Mouse (Mus musculus): ENCODE data around the gene Dennd1a. TPM values are rescaled to one million over a fixed set of nuclear protein-coding genes. Genes with fewer than 3 reads are reported as not detected.

Dennd1a gene
- polyA plus RNA-seq, 1 experiment from 2014 or later = 14.4 TPM

DNA sequence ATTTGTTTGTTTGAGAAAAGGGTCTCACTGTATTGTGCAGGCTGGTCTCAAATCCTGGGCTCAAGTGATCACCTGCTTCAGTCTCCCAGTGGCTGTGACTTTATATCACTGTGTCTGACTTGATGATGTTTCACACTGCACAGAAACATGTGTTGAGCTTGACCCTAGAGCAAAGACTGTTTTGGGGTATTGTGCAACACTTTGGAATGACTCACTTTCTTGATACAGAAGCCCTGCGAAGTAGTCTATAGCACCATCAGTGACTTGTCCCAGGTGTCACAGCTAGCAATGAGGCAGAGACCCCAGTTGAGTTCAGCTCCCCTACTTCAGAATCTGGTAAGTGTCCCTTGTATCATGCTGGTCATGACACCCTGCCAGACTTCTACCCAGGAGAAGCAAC is 429.7 kb downstream of the Dennd1a start:
- Histone ChIP-seq H3K27ac (no peak overlapping the region), H3K4me2 (no peak overlapping the region), H3K36me3 (no peaks in the 10 kb centered on the region), H3K9ac (no peak overlapping the region), H3K9me3 (no peaks in the 10 kb centered on the region), H3K4me1 (replicated peaks) (no peaks in the 10 kb centered on the region), H3K27me3 (no peaks in the 10 kb centered on the region), H3K4me3 (no peak overlapping the region)
- WGBS = 100% methylated on average over 1 of the region's 1 CpGs
- ATAC-seq (ENCODE audit: low FRiP score) = no peak

DNA sequence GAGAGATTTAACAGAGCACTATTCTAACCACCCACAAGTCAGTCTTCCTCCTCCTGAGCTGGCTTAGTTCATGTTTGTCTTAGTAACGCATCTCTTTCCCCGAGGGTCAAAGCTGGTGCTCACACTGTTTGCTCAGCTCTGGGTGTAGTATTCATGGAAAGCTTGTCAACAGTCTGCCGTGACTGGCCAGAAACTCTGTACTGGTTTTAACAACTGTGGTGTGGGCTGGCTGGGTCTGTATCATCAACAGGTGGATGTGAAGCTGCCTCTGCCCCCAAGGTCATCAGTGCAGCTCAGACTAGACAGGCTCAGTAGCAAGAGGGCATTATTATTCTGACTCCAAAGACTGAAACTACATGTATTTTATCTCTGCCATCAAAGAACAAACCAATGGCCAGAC is 430.2 kb downstream of the Dennd1a start:
- Histone ChIP-seq H3K36me3 (no peaks in the 10 kb centered on the region), H3K4me1 (replicated peaks) (no peaks in the 10 kb centered on the region), H3K4me2 (no peak overlapping the region), H3K4me3 (no peak overlapping the region), H3K9ac (no peak overlapping the region), H3K27ac (no peak overlapping the region), H3K9me3 (no peaks in the 10 kb centered on the region), H3K27me3 (no peaks in the 10 kb centered on the region)
- ATAC-seq (ENCODE audit: low FRiP score) = no peak
- 87% methylated on average over 3 of the region's 3 CpGs for WGBS

DNA sequence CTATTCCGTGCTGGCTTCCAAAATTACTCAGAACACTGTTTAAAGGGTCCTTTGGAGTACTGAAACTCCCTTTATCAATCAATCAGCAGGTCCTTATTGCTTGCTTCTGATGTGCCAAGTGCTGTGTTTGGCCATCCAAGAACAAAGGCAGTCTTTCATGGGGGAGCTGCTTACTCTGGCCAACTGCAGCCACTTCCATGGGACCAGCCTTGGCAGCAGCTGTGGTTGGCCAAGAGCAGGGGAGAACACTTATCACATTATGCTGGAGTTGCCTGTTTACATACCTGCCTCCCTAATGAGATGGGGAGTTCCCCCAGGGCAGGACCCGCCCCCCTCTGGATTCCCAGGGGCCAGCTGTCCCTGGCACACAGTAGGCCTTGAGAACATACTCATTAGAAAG is 432.0 kb downstream of the Dennd1a start:
- Histone ChIP-seq H3K9ac (no peak overlapping the region), H3K36me3 (no peaks in the 10 kb centered on the region), H3K4me1 (replicated peaks) (peaks cover 9% of the 10 kb centered on the region), H3K27ac (no peak overlapping the region), H3K4me3 (no peak overlapping the region), H3K27me3 (no peaks in the 10 kb centered on the region), H3K4me2 (no peak overlapping the region), H3K9me3 (no peaks in the 10 kb centered on the region)
- no peak for ATAC-seq (ENCODE audit: low FRiP score)
- WGBS = 65% methylated on average over 2 of the region's 2 CpGs

DNA sequence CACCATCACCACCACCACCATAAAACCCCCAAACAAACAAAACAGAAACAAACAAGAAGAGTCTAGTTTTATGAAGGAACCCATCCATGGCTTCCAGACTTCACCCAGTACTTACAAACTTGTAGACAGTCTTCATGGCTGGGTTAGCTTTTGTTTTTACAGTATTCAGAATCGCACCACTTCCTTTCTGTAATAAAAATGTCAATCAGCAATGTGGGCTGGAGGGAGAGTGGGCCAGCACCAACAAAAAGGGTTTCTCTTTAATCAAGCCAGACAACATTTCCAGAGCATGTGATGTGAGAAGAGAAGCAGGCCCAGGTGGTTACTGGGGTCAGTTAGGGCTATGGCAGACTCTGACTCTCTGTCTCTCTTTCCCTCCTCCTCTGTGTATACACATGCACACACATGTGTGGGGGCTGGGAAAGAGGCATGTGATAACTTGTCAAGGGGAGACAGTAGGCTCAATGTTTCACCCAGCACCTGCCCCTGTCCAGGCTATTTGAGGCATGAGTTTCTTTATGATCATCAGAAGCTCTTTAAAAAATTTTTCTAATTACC is 433.2 kb downstream of the Dennd1a start:
- Histone ChIP-seq H3K4me3 (no peak overlapping the region), H3K9me3 (no peaks in the 10 kb centered on the region), H3K27me3 (no peaks in the 10 kb centered on the region), H3K36me3 (no peaks in the 10 kb centered on the region), H3K4me2 (no peak overlapping the region), H3K4me1 (replicated peaks) (peaks cover 9% of the 10 kb centered on the region), H3K9ac (no peak overlapping the region), H3K27ac (no peak overlapping the region)
- 78% methylated on average over 1 of the region's 1 CpGs for WGBS
- ATAC-seq (ENCODE audit: low FRiP score) = no peak

DNA sequence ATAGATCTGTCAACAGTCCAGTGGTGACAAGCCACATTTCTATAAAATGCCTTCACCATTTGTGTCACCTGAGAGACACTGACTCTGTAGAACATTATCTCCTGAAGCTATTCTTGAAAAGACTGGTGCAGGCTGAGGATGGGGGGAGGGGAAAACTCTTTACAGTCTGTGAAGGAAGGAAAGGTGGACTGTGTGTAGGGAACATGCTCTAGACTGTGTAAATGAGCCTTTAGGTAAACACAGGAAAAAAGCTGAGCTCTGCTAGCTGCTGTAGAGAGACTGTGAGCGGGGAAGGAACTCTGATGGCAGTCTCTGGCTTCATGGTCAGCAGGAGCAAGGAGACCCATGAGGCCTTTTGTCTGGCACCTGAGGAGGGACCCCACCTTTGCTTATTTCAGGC is 436.6 kb downstream of the Dennd1a start:
- Histone ChIP-seq H3K4me1 (replicated peaks) (peaks cover 9% of the 10 kb centered on the region), H3K27ac (0 out of 2 replicates have a peak overlapping the region, but pooled peaks have one; percentile 45), H3K4me2 (no peak overlapping the region), H3K4me3 (no peak overlapping the region), H3K36me3 (no peaks in the 10 kb centered on the region), H3K27me3 (no peaks in the 10 kb centered on the region), H3K9ac (no peak overlapping the region), H3K9me3 (no peaks in the 10 kb centered on the region)
- WGBS = 96% methylated on average over 1 of the region's 1 CpGs
- ATAC-seq (ENCODE audit: low FRiP score) = no peak

DNA sequence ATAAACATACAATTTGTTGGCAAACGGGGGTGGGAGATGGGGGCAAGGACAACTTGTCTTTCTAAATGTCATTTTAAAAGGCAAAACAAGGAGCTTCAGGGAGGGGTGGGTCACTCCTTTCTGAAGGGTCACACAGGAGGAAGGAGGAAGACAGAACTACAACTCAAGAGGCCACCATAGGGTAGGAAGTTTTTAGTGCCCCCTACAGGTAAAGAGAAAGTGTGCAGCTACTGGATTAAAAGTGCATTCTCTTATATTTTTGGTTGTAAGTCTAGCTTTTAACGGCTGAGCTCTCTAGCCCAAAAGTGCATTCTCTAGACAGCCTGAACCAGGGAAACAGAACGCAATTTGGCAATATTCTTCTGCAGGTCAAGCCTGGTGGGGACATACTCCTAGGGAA is 437.8 kb downstream of the Dennd1a start:
- 79% methylated on average over 3 of the region's 3 CpGs for WGBS
- ATAC-seq (ENCODE audit: low FRiP score) = no peak

DNA sequence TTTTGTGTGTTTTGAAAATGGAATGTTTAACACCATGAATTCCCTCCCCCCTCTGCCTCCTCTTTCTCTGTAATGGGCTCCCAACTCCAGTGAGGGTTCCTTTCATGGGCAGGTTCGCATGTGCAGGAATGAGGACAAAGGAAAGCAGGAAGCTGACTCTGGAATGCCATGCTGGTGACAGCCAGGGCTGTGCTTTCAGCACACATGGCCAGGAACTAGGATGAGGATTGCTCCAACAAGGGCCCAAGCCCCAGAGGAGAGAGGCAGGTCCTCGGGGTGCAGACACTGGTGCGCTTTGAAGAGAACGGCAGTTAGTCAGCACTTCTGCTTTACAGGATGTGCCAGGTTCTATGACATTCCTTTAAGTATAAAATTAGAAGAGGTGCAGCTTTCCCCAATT is 444.5 kb downstream of the Dennd1a start:
- H3K27me3 ChIP-seq = no peaks in the 10 kb centered on the region
- peak; percentile 62; the same call in 1 of the 2 replicates for ATAC-seq (ENCODE audit: low FRiP score)
- no peaks in the 10 kb centered on the region for H3K36me3 ChIP-seq
- WGBS = 26% methylated on average over 4 of the region's 4 CpGs
- no peaks in the 10 kb centered on the region for H3K9me3 ChIP-seq
- peaks cover 15% of the 10 kb centered on the region for H3K4me1 ChIP-seq (replicated peaks)
- no peak overlapping the region for H3K4me3 ChIP-seq
- H3K9ac ChIP-seq = peak overlapping the region; percentile 60
- peak overlapping the region; percentile 86 for H3K27ac ChIP-seq
- no peak overlapping the region for H3K4me2 ChIP-seq

More for the DNA sequence above, 437.8 kb downstream of the Dennd1a start:
- Histone ChIP-seq H3K4me1 (replicated peaks) (peaks cover 9% of the 10 kb centered on the region), H3K27me3 (no peaks in the 10 kb centered on the region), H3K4me2 (no peak overlapping the region), H3K9me3 (no peaks in the 10 kb centered on the region), H3K4me3 (no peak overlapping the region), H3K36me3 (no peaks in the 10 kb centered on the region), H3K27ac (no peak overlapping the region; the same call in 1 of the 2 replicates), H3K9ac (no peak overlapping the region)

DNA sequence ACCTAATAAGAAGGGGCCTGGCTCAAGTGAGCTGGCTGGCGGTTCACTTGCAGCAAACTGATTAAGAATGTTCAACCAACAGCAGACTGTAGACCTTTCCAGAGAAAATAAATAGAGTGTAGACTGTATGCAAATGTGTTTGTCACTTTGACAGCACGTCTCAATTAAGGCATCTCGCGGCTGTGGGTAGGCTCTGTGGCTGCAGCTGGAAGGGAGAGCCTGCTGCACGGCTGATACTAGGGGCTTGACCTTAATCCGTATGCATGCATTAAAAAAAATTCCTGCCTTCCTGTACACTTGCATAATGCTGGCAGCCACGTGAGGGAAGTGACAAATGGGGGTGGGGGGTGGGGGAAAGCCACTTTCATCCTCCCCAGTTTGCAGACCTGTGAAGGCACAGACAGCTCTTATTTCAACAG is 445.0 kb downstream of the Dennd1a start:
- Histone ChIP-seq H3K4me2 (no peak overlapping the region), H3K9ac (peak overlapping the region; percentile 46), H3K27me3 (no peaks in the 10 kb centered on the region), H3K9me3 (no peaks in the 10 kb centered on the region), H3K36me3 (0 out of 2 replicates have a peak, but pooled peaks cover 5% of the 10 kb centered on the region), H3K4me1 (replicated peaks) (peaks cover 15% of the 10 kb centered on the region), H3K4me3 (no peak overlapping the region), H3K27ac (peak overlapping the region; percentile 86)
- peak; percentile 83 for ATAC-seq (ENCODE audit: low FRiP score)
- WGBS = 1% methylated on average over 7 of the region's 7 CpGs

DNA sequence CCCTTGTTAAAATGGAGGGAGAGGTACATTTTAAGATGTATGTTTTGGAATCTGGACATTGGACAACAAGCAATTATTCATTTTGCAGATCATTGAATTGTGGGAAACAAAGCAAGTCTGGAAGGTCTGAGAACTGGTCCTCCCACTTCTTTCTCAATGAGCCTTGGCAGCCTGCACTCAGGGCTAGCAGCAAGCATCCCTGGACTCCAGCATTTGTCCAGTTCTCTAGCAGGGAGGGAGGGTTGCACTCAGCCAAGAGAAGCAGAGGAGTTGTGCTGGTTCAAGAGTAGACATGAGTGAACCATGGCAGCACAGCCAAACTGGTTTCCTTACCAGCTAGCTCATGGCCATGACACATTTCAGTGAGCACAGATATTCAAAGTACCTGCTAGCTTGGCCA is 447.3 kb downstream of the Dennd1a start:
- Histone ChIP-seq H3K9ac (no peak overlapping the region), H3K9me3 (no peaks in the 10 kb centered on the region)

DNA sequence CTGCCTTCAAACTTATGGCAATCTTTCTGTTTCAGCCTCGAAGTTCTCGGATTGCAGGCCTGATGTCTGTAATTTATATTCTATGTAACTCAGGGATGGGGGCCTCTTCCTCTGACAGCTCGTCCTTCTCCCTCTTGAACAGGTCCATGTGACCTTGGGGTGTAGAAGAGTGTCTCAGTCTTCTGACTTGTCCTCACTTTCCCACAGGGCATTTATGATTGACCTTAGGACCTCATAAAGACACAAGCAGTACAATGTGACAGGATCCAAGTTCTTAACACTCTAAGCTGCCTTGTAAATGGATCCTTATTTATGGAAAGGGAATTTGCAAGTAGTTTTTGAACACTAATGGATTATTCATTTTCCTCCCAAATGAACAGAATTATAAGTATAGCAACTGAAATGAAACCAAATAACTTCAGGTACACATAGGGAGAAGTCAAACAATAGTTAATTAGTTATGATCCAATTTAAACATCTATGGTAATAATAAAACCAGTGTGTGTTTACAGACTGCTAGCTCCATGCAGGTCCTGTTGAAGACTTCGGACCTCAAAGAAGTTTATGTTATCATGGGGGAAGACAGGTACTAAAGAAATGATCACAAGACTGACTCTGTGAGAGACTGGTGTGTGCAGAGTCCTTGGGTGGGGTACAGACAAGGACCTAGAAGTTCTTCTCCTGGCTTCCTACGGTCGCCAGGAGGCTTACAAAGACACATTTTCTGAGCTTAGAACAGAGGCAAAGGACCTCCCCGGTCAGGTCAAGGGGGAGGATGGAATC is 448.8 kb downstream of the Dennd1a start:
- Histone ChIP-seq H3K4me3 (no peak overlapping the region), H3K4me1 (replicated peaks) (peaks cover 15% of the 10 kb centered on the region), H3K9ac (no peak overlapping the region), H3K27ac (no peak overlapping the region), H3K4me2 (no peak overlapping the region), H3K27me3 (no peaks in the 10 kb centered on the region), H3K9me3 (no peaks in the 10 kb centered on the region), H3K36me3 (0 out of 2 replicates have a peak, but pooled peaks cover 5% of the 10 kb centered on the region)
- no peak for ATAC-seq (ENCODE audit: low FRiP score)
- WGBS = 88% methylated on average over 7 of the region's 7 CpGs

More for the DNA sequence above, 447.3 kb downstream of the Dennd1a start:
- no peak overlapping the region for H3K27ac ChIP-seq
- no peak overlapping the region for H3K4me3 ChIP-seq
- peaks cover 15% of the 10 kb centered on the region for H3K4me1 ChIP-seq (replicated peaks)
- no peak for ATAC-seq (ENCODE audit: low FRiP score)
- no peaks in the 10 kb centered on the region for H3K27me3 ChIP-seq
- H3K4me2 ChIP-seq = no peak overlapping the region
- H3K36me3 ChIP-seq = 0 out of 2 replicates have a peak, but pooled peaks cover 5% of the 10 kb centered on the region

DNA sequence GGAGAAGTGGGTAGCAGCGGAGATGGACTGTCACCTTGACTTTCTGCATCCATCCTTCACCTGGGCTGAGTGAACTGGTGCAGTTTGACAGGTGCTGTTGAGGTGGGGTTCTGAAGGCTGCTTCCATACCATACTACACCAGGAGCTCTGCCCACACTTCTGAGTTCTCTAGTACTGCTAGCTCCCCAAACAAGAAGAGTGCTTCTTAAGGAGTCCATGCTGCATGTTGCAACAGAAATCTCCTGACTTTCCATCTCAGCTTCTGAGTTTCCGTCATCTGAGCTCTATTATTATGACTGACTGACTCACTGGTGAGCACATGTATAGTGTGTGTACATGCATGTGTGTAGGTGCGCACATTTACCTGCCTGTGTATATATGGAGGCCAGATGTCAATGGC is 449.6 kb downstream of the Dennd1a start:
- peaks cover 12% of the 10 kb centered on the region for H3K4me1 ChIP-seq (replicated peaks)
- ATAC-seq (ENCODE audit: low FRiP score) = no peak

DNA sequence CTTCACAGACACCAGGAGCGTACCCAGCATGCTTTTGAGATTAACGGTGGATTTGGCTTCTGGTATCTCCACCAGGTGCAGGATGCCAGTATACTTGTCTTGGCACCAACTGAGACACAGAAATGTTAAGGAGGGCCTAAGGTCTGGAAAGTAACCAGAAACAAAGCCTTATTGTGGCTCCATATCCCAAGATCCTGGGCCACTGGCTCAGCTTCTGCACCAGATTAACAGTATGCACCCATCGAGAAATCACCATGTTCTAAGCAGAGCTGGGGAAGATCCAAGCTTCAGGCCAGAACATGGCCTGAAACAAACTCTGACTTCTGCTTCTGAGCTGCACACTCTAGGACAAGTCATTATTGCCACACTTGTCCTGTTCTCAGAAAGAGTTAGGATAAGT is 450.3 kb downstream of the Dennd1a start:
- 0 out of 2 replicates have a peak, but pooled peaks cover 5% of the 10 kb centered on the region for H3K36me3 ChIP-seq
- H3K4me1 ChIP-seq (replicated peaks) = peaks cover 11% of the 10 kb centered on the region
- no peak overlapping the region for H3K27ac ChIP-seq
- H3K9ac ChIP-seq = no peak overlapping the region
- no peak for ATAC-seq (ENCODE audit: low FRiP score)
- no peaks in the 10 kb centered on the region for H3K9me3 ChIP-seq
- no peak overlapping the region for H3K4me3 ChIP-seq
- no peak overlapping the region for H3K4me2 ChIP-seq
- H3K27me3 ChIP-seq = no peaks in the 10 kb centered on the region
- 96% methylated on average over 3 of the region's 3 CpGs for WGBS

More for the DNA sequence above, 449.6 kb downstream of the Dennd1a start:
- Histone ChIP-seq H3K4me2 (no peak overlapping the region), H3K9me3 (no peaks in the 10 kb centered on the region), H3K27me3 (no peaks in the 10 kb centered on the region), H3K36me3 (0 out of 2 replicates have a peak, but pooled peaks cover 5% of the 10 kb centered on the region), H3K9ac (no peak overlapping the region), H3K4me3 (no peak overlapping the region), H3K27ac (no peak overlapping the region)
- 100% methylated on average over 3 of the region's 3 CpGs for whole genome bisulfite sequencing
